Mouse (Mus musculus) midbrain, postnatal 0 days (tissue): ENCODE data around the gene Clec2d. TPM values are rescaled to one million over a fixed set of nuclear protein-coding genes. Genes with fewer than 3 reads are reported as not detected.

Experiments
- ATAC-seq: fragments of 200-750 bp; cut with Nextera tagmentation; 2 replicates; pipeline ENCODE4 v1.8.0; 2017; ENCODE audit warnings: moderate number of reproducible peaks, mild to moderate bottlenecking, moderate TSS enrichment, moderate library complexity; ENCODE audit not compliant: low FRiP score
- DNase-seq: peaks from one replicate; pipeline ENCODE4 v3.0.0-alpha.2; 2015; ENCODE audit warnings: low spot score
- H3K27ac ChIP-seq: fragments of 300-500 bp; sonication (generic); 2 replicates; pipeline ENCODE4 v1.5.1; 2014; ENCODE audit warnings: low read depth, mild to moderate bottlenecking, low read length, mixed read lengths
- H3K27me3 ChIP-seq: fragments of 300-500 bp; sonication (generic); 2 replicates; pipeline ENCODE4 v1.6.1; 2014; ENCODE audit warnings: low read length, control low read depth, mixed read lengths; ENCODE audit not compliant: insufficient read depth
- H3K36me3 ChIP-seq: fragments of 300-500 bp; sonication (generic); 2 replicates; pipeline ENCODE4 v1.6.1; 2014; ENCODE audit warnings: low read length, control low read depth, mixed read lengths; ENCODE audit not compliant: insufficient read depth
- H3K4me1 ChIP-seq: fragments of 300-500 bp; sonication (generic); 2 replicates; pipeline ENCODE4 v1.6.1; 2014; ENCODE audit warnings: mild to moderate bottlenecking, control low read depth, antibody characterized with exemption, low read length, mixed read lengths; ENCODE audit not compliant: insufficient read depth
- H3K4me2 ChIP-seq: fragments of 300-500 bp; sonication (generic); 2 replicates; pipeline ENCODE4 v1.6.1; 2014; ENCODE audit warnings: low read depth, mild to moderate bottlenecking, low read length, mixed read lengths; ENCODE audit not compliant: poor library complexity, severe bottlenecking
- H3K4me3 ChIP-seq: fragments of 300-500 bp; sonication (generic); 2 replicates; pipeline ENCODE4 v1.5.1; 2014; ENCODE audit warnings: low read depth, mild to moderate bottlenecking, low read length, moderate library complexity
- H3K9ac ChIP-seq: fragments of 300-500 bp; sonication (generic); replicated peaks from 2 replicates; pipeline ENCODE4 v1.6.1; 2014; ENCODE audit warnings: mild to moderate bottlenecking, low read length, moderate library complexity, mixed read lengths; ENCODE audit not compliant: poor library complexity, severe bottlenecking
- H3K9me3 ChIP-seq: fragments of 300-500 bp; sonication (generic); 2 replicates; pipeline ENCODE4 v1.6.1; 2016; ENCODE audit warnings: low read length, control low read depth
- CTCF ChIP-seq: IDR thresholded peaks from 2 replicates; pipeline ENCODE4 v1.5.1; 2016; ENCODE audit warnings: antibody characterized with exemption, mild to moderate bottlenecking
- WGBS: fragments of 180-500 bp; shearing (Covaris S2); extraction: QIAGEN DNeasy Blood & Tissue Kit; methylation state at CpG from one replicate; pipeline ENCODE4 v1.1.7; 2014; 5-methylcytosine and 5-hydroxymethylcytosine counted together
- polyA plus RNA-seq: library from polyadenylated mRNA; unstranded; fragments of >200 nt; fragmentation: Nextera tagmentation; extraction: Ambion mirVana; gene quantifications from 2 replicates; pipeline ENCODE4 v1.2.1, GENCODE M21; 2015
- total RNA-seq: library from RNA; depleted of rRNA; stranded (reverse); fragments of >200 nt; gene quantifications from 2 replicates; pipeline ENCODE4 v1.2.3, GENCODE M21; 2014

Clec2d gene
- total and polyA plus RNA-seq, 2 experiments from 2014 or later, result 12.9 TPM; not detected in 1

DNA sequence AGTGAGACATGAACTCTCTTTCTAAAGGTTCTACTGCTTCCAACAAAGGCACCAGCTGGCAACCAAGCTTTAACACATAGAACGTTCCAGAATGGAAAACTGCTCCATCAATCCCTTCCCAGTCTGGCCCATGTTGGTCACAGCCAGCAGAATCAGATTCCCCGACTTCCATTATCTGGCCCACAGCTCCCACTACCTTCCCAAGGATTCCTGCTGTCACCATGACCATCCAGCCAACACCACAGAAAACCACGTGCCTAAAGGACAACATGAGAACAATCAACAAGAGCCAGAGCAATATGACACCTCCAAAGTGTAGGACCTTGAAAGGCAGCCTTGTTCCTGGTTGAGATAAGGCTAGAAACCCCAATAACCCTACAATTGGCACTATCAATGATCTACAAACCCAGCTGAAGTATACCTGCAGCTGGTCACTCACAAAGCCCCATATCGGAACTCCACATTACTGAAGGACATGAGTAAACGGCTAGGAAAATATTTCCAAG lies 37.8 kb downstream of the Clec2d start:
- no peak for ATAC-seq
- WGBS, result 89% methylated on average over 5 of the region's 5 CpGs
- H3K9me3 ChIP-seq, result no peaks in the 10 kb centered on the region
- TF ChIP-seq CTCF, result no peak
- H3K36me3 ChIP-seq, result no peaks in the 10 kb centered on the region
- DNase-seq, result no peak
- no peak overlapping the region for H3K9ac ChIP-seq
- H3K4me3 ChIP-seq, result no peak overlapping the region
- no peak overlapping the region for H3K4me2 ChIP-seq
- H3K4me1 ChIP-seq, result no peaks in the 10 kb centered on the region
- no peaks in the 10 kb centered on the region for H3K27me3 ChIP-seq
- H3K27ac ChIP-seq, result no peak overlapping the region

DNA sequence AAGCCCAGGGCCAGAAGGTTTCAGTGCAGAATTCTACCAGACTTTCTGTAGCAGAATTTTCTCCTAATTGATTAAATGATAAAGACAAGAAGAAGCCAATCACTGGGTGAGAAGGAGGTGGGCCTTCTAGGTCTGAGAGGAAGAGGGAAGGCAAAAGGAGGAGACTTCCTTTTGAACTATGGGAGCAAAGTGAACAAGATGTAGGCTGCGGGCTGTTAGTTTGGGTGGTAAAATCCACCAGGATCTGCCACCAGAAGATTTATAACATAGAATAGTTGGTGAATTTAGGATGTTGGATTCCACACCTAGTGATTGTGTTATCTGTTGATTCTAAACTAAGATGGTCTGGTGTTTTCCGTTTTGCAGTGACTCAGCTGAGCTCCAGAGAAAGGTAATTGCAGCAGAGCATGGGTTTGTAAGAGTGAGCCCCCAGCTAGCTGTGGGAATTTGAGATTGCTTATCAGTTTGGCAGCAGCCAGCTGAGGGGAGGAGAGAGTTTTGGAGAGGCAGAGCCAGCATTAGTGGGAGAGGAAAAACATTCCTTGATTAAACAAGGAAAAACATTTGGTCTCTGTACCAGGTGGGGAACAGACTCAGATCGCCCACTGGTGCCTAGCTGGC lies 39.6 kb downstream of the Clec2d start:
- TF ChIP-seq CTCF, result no peak
- no peak overlapping the region for H3K4me3 ChIP-seq
- H3K27ac ChIP-seq, result no peak overlapping the region
- H3K36me3 ChIP-seq, result no peaks in the 10 kb centered on the region
- H3K4me1 ChIP-seq, result no peaks in the 10 kb centered on the region
- H3K9ac ChIP-seq, result no peak overlapping the region
- H3K9me3 ChIP-seq, result no peaks in the 10 kb centered on the region
- no peak overlapping the region for H3K4me2 ChIP-seq
- 85% methylated on average over 3 of the region's 3 CpGs for WGBS
- no peak for ATAC-seq
- no peak for DNase-seq
- H3K27me3 ChIP-seq, result no peaks in the 10 kb centered on the region

DNA sequence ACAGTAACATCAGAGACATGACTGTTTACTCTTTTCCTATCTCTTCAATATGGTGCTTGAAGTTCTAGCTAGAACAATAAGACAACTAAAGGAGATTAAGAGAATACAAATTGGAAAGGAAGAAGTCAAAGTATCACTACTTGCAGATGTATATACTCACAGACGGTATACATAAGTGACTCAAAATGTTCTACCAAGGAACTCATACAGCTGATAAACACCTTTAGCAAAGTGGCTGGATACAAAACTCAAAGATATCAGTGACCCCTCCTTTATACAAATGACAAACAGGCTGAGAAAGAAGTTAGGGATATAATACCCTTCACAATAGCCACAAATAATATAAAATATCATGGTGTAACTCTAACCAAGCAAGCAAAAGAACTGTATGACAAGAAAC lies 40.6 kb downstream of the Clec2d start:
- DNase-seq, result no peak
- H3K4me1 ChIP-seq, result no peaks in the 10 kb centered on the region
- 95% methylated on average over 1 of the region's 1 CpGs for WGBS
- TF ChIP-seq CTCF, result no peak
- no peaks in the 10 kb centered on the region for H3K36me3 ChIP-seq
- no peak overlapping the region for H3K9ac ChIP-seq
- no peak for ATAC-seq
- H3K9me3 ChIP-seq, result no peaks in the 10 kb centered on the region
- no peak overlapping the region for H3K27ac ChIP-seq
- H3K4me2 ChIP-seq, result no peak overlapping the region
- H3K4me3 ChIP-seq, result no peak overlapping the region
- H3K27me3 ChIP-seq, result no peaks in the 10 kb centered on the region

DNA sequence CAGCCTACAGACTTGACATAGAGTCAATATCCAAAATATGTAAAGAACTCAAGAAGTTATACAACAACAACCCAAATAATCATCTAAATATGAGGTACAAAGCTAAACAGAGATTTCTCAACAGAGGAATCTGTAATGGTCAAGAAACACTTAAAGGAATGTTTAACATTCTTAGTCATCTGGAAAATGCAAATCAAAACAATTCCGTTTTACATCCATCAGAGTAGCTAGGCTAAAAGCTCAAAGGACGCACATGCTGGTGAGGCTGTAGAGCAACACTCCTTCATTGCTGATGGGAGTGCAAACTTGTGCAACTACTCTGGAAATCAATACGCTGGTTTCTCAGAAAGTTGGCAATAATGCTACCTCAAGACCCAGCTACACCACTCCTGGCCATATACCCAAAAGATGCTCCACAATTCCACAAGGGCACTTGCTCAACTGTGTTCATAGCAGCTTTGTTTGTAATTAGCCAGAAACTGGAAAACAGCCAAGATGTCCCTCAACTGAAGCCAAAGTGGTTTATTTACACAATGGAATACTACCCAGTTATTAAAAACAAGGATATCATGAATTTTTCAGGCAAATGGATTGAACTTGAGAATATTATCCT lies 41.9 kb downstream of the Clec2d start:
- no peak overlapping the region for H3K9ac ChIP-seq
- no peak for ATAC-seq
- H3K9me3 ChIP-seq, result no peaks in the 10 kb centered on the region
- 89% methylated on average over 3 of the region's 3 CpGs for WGBS
- H3K4me3 ChIP-seq, result no peak overlapping the region
- H3K4me1 ChIP-seq, result no peaks in the 10 kb centered on the region
- H3K27ac ChIP-seq, result no peak overlapping the region
- no peak overlapping the region for H3K4me2 ChIP-seq
- TF ChIP-seq CTCF, result no peak
- no peak for DNase-seq
- no peaks in the 10 kb centered on the region for H3K36me3 ChIP-seq
- no peaks in the 10 kb centered on the region for H3K27me3 ChIP-seq

DNA sequence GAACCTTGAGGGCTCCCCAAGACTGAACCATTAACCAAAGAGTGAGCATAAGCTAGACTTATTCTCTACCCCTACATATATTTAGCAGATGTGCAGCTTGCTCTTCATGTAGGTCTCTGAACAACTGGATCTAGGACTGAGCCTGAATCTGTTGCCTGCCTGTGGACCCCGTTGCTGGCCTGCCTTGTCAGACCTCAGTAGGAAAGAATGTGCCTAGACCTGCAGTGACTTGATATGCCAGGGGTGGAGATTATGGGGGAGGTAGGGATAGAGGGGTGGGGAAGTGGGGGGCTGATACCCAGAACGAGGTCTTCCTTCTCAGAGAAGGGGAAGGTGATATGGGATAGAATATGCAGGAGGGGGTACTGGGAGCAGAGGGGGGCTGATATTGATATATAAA lies 43.2 kb downstream of the Clec2d start:
- 72% methylated on average over 2 of the region's 2 CpGs for WGBS

DNA sequence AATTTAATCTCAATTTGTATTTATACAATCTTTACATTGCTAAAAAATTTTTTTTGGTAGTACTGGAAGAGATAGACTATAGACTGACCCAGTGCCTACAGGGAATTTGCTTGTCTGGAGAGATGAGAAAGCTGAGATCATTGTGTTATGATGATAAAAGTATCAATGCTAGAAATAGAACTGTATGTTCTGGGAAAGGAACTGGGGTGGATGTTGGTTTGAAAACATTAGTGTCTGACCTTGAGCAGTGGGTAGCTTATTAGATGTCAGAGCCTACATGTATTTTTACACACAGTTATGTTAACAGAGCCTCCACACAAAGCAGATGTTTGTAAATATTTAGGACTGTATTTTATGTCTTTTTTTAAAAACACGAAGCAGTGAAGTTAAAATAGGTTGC lies 43.7 kb downstream of the Clec2d start:
- no peak for TF ChIP-seq CTCF
- Histone ChIP-seq H3K4me2 (no peak overlapping the region), H3K9me3 (no peaks in the 10 kb centered on the region), H3K4me3 (no peak overlapping the region), H3K4me1 (no peaks in the 10 kb centered on the region), H3K36me3 (no peaks in the 10 kb centered on the region), H3K27ac (no peak overlapping the region), H3K27me3 (no peaks in the 10 kb centered on the region), H3K9ac (no peak overlapping the region)
- 75% methylated on average over 1 of the region's 1 CpGs for WGBS
- DNase-seq (no peak), ATAC-seq (no peak)

More for the DNA sequence above, 43.2 kb downstream of the Clec2d start:
- H3K4me3 ChIP-seq, result no peak overlapping the region
- DNase-seq (no peak), ATAC-seq (no peak)
- H3K4me1 ChIP-seq, result no peaks in the 10 kb centered on the region
- no peaks in the 10 kb centered on the region for H3K9me3 ChIP-seq
- H3K36me3 ChIP-seq, result no peaks in the 10 kb centered on the region
- no peak overlapping the region for H3K27ac ChIP-seq
- no peak overlapping the region for H3K9ac ChIP-seq
- H3K4me2 ChIP-seq, result no peak overlapping the region
- H3K27me3 ChIP-seq, result no peaks in the 10 kb centered on the region
- no peak for TF ChIP-seq CTCF
